Mouse (Mus musculus): ENCODE data around the gene Mkks. TPM values are rescaled to one million over a fixed set of nuclear protein-coding genes. Genes with fewer than 3 reads are reported as not detected.

Mkks gene
- total and polyA plus RNA-seq, 2 experiments from 2014 or later: 6.4 to 9.4 TPM

DNA sequence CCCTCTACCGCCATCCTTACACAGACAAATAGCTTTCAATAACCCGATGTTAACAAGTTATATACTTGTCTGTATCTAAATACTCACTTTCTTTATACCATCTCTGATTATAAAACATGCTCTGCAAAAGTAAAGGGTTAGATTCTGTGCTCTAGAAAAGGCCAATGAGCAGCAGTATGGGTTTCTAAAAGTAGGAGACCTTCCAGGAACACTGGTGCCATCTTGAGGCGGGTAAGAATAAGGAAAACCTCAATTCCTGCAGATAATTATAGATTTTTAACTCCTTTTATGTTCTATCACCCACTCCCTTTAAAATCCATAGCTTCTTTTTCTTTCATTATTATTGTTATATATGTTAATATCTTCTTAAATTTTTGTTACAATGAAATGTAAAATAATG, 55.3 kb downstream of the Mkks start:
- no peak overlapping the region for H3K4me2 ChIP-seq (ENCODE audit: low read depth, low read length)
- H3K27me3 ChIP-seq (ENCODE audit: insufficient read depth, low read length): no peaks in the 10 kb centered on the region
- H3K9ac ChIP-seq (replicated peaks; ENCODE audit: low read length): no peak overlapping the region
- H3K4me3 ChIP-seq (ENCODE audit: low read length): no peak overlapping the region
- H3K4me1 ChIP-seq (ENCODE audit: insufficient read depth, low read length): no peaks in the 10 kb centered on the region
- ATAC-seq (no peak), DNase-seq (ENCODE audit: low spot score) (peak; percentile 49)
- peak; percentile 50 for TF ChIP-seq CTCF (IDR thresholded peaks at IDR 0.05; ENCODE audit: low read depth)
- H3K9me3 ChIP-seq (ENCODE audit: low read length): no peaks in the 10 kb centered on the region
- no peak overlapping the region for H3K27ac ChIP-seq
- H3K36me3 ChIP-seq (ENCODE audit: insufficient read depth, low read length): no peaks in the 10 kb centered on the region
- WGBS: 70% methylated on average over 3 of the region's 3 CpGs

DNA sequence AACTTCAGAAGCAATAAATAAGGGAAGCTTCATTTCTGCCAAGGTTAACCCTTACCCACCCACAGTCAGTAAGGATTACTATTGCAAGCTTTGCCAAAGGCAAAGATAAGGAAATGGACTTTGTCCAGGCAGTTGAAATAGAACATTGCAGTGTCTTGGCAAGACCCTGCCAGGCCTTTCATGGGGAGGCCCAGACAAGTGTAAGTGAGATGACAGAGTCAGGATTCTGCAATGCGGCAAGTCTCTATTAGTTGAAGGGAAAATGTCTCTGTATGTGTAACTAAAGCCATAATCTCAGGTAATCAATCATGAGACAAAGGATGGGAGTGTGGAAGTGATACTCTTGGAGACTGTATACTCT, 56.5 kb downstream of the Mkks start:
- WGBS: 95% methylated on average over 1 of the region's 1 CpGs
- no peaks in the 10 kb centered on the region for H3K9me3 ChIP-seq (ENCODE audit: low read length)
- H3K4me2 ChIP-seq (ENCODE audit: low read depth, low read length): no peak overlapping the region
- H3K27ac ChIP-seq: no peak overlapping the region
- no peaks in the 10 kb centered on the region for H3K36me3 ChIP-seq (ENCODE audit: insufficient read depth, low read length)
- TF ChIP-seq CTCF (IDR thresholded peaks at IDR 0.05; ENCODE audit: low read depth): no peak
- no peak overlapping the region for H3K4me3 ChIP-seq (ENCODE audit: low read length)
- no peaks in the 10 kb centered on the region for H3K4me1 ChIP-seq (ENCODE audit: insufficient read depth, low read length)
- no peak for ATAC-seq
- DNase-seq (ENCODE audit: low spot score): no peak
- no peak overlapping the region for H3K9ac ChIP-seq (replicated peaks; ENCODE audit: low read length)
- no peaks in the 10 kb centered on the region for H3K27me3 ChIP-seq (ENCODE audit: insufficient read depth, low read length)

DNA sequence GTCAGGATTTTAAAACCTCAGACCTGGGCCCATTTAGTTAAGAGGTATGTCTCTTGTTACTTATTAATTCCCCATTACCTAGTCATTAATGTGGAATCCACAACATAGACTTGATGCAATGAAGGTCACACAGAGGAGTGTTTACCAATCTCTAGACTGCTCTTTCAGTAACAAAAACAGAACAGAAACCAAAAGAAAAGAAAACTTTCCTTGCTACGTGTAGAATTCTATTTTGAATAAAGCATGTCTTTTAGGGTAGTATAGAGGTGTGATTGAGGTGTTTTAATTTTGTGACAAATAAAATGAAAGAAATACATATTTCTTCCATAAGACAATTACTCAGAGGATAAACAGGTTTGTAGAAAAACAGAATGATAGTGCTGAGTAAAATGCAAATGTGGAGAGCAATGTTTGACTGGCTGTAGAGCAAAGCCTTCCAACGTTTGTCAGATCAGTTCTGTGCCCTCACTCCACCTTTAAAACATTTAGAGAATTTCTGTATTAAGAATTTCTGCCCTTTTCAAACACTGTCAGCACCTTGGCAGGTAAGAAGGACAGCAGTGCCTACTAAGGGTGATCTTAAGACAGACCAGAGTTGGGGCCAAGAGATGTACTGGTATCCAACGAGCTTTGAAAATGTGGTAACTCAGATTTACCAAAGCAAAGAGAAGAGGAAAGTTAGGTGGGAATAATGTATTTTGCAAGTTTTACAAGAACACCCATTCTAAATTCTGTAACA, 57.0 kb downstream of the Mkks start:
- Histone ChIP-seq H3K4me2 (ENCODE audit: low read depth, low read length) (no peak overlapping the region), H3K36me3 (ENCODE audit: insufficient read depth, low read length) (no peaks in the 10 kb centered on the region), H3K27me3 (ENCODE audit: insufficient read depth, low read length) (no peaks in the 10 kb centered on the region), H3K4me3 (ENCODE audit: low read length) (no peak overlapping the region), H3K4me1 (ENCODE audit: insufficient read depth, low read length) (no peaks in the 10 kb centered on the region), H3K9ac (replicated peaks; ENCODE audit: low read length) (no peak overlapping the region), H3K27ac (no peak overlapping the region), H3K9me3 (ENCODE audit: low read length) (no peaks in the 10 kb centered on the region)
- DNase-seq (ENCODE audit: low spot score) (no peak), ATAC-seq (no peak)
- no peak for TF ChIP-seq CTCF (IDR thresholded peaks at IDR 0.05; ENCODE audit: low read depth)
- 79% methylated on average over 3 of the region's 3 CpGs for WGBS

DNA sequence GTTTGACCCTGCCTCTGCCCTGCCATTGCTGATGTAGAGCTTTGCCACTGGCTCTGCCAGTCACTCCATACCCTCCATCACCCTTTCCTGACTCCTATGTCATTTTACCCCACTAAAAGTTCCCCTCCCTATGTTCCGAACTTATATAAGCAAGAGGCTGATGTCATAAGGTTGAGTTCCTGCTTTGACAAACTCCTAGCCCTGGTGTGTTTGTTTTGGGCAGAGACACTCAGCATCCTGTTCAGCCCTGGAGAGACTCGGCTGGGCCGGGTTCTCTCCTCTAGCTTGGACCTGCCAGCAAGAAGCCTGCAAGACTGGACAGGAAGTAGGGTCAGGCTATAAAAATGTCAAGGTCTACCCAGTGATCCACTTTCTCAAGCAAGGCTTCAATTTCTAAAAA, 58.3 kb downstream of the Mkks start:
- 83% methylated on average over 3 of the region's 3 CpGs for WGBS
- no peak overlapping the region for H3K27ac ChIP-seq
- no peak for TF ChIP-seq CTCF (IDR thresholded peaks at IDR 0.05; ENCODE audit: low read depth)
- H3K9me3 ChIP-seq (ENCODE audit: low read length): no peaks in the 10 kb centered on the region
- ATAC-seq (no peak), DNase-seq (ENCODE audit: low spot score) (no peak)
- no peak overlapping the region for H3K4me2 ChIP-seq (ENCODE audit: low read depth, low read length)
- H3K36me3 ChIP-seq (ENCODE audit: insufficient read depth, low read length): no peaks in the 10 kb centered on the region
- H3K9ac ChIP-seq (replicated peaks; ENCODE audit: low read length): no peak overlapping the region
- H3K4me3 ChIP-seq (ENCODE audit: low read length): no peak overlapping the region
- no peaks in the 10 kb centered on the region for H3K27me3 ChIP-seq (ENCODE audit: insufficient read depth, low read length)
- H3K4me1 ChIP-seq (ENCODE audit: insufficient read depth, low read length): no peaks in the 10 kb centered on the region

DNA sequence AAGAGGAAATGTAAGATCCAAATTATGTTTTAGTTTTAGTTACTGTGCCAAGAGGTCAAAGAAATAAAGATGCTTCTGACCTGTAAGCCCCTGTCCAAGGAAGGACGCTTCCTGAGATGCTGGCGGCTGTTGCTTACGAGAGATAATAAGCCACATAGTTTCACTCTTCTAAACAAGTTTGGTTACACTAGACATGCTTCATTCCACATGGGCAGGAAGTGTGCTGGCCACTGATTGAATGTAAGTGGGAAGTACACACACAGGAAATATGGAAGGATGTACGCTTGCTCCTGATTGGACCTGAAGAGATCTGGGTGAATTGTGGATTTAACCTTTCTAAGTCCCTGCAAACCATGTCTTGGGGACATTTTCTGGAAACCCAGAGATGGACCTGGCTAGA, 63.6 kb downstream of the Mkks start:
- no peak for TF ChIP-seq CTCF (IDR thresholded peaks at IDR 0.05; ENCODE audit: low read depth)
- Histone ChIP-seq H3K9me3 (ENCODE audit: low read length) (no peaks in the 10 kb centered on the region), H3K4me1 (ENCODE audit: insufficient read depth, low read length) (no peaks in the 10 kb centered on the region), H3K4me3 (ENCODE audit: low read length) (no peak overlapping the region), H3K36me3 (ENCODE audit: insufficient read depth, low read length) (no peaks in the 10 kb centered on the region), H3K27ac (no peak overlapping the region), H3K4me2 (ENCODE audit: low read depth, low read length) (no peak overlapping the region), H3K27me3 (ENCODE audit: insufficient read depth, low read length) (no peaks in the 10 kb centered on the region), H3K9ac (replicated peaks; ENCODE audit: low read length) (no peak overlapping the region)
- ATAC-seq (no peak), DNase-seq (ENCODE audit: low spot score) (no peak)
- WGBS: 83% methylated on average over 4 of the region's 4 CpGs

Other genes with a start within 250 kb of the Mkks start
- gene Snap25, start 177.9 kb downstream of the Mkks start, total RNA-seq (2014; rRNA removed): 227 and 265 TPM in 2 replicates
- gene Snap25, start 177.9 kb downstream of the Mkks start, polyA plus RNA-seq (2015; fragmentation: Nextera tagmentation; extraction: Ambion mirVana): 312 and 341 TPM in 2 replicates
- gene AL731706.2, start 5.7 kb downstream of the Mkks start, total RNA-seq (2014; rRNA removed): not detected in 2 replicates
- gene AL731706.2, start 5.7 kb downstream of the Mkks start, polyA plus RNA-seq (2015; fragmentation: Nextera tagmentation; extraction: Ambion mirVana): 18.2 and 21.4 TPM in 2 replicates
- 7.0 and 7.3 TPM in 2 replicates for gene Slx4ip, start 171 bp downstream of the Mkks start, total RNA-seq (2014; rRNA removed)
- gene Slx4ip, start 171 bp downstream of the Mkks start, polyA plus RNA-seq (2015; fragmentation: Nextera tagmentation; extraction: Ambion mirVana): 8.1 TPM in 2 replicates
- gene AL731706.1, start within 50 bp of the Mkks start, total RNA-seq (2014; rRNA removed): 8.3 and 14.2 TPM in 2 replicates
- 19.4 and 20.6 TPM in 2 replicates for gene AL731706.1, start within 50 bp of the Mkks start, polyA plus RNA-seq (2015; fragmentation: Nextera tagmentation; extraction: Ambion mirVana)
- 8.5 and 8.7 TPM in 2 replicates for gene Jag1, start 225.3 kb upstream of the Mkks start, total RNA-seq (2014; rRNA removed)
- gene Jag1, start 225.3 kb upstream of the Mkks start, polyA plus RNA-seq (2015; fragmentation: Nextera tagmentation; extraction: Ambion mirVana): 4.9 and 5.5 TPM in 2 replicates

Measured in hindbrain, postnatal 0 days (tissue).